Mouse (Mus musculus) kidney, adult 2 months (tissue): ENCODE results near the gene Ropn1l.

Source experiments
- CTCF ChIP-seq: fragments of 200-500 bp; conservative IDR thresholded peaks from 2 replicates; pipeline ENCODE4 v1.5.1; 2011; ENCODE audit warnings: low read depth, mild to moderate bottlenecking, control low read depth, low read length, moderate library complexity, mixed read lengths; ENCODE audit not compliant: insufficient read depth, insufficient read length
- POLR2A ChIP-seq: fragments of 200-500 bp; IDR thresholded peaks from one replicate; pipeline ENCODE4 v1.6.1; 2011; ENCODE audit warnings: low read depth, low read length, control low read depth

DNA sequence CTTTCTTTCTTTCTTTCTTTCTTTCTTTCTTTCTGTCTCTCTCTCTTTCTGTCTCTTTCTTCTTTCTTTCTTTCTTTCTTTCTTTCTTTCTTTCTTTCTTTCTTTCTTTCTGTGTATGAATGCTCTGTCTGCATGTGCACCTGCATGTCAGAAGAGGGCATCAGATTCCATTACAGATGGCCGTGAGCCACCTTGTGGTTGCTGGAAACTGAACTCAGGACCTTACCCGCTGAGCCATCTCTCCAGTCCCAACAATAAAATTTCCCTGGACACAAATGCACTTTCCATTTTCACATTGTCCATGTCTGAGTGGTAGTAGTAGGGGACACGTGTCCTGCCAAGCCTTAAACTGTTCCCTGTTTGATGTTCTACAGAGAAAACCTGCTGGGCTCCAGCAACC lies 26.1 kb downstream of the Ropn1l start:
- TF ChIP-seq CTCF (peak; percentile 47), POLR2A (no peak)
